Mouse (Mus musculus) heart, adult 2 months (tissue): ENCODE measurements around the gene Tnnt1. TPM values are rescaled to one million over a fixed set of nuclear protein-coding genes. Genes with fewer than 3 reads are reported as not detected.
"Not testable (repeated sequence)": the region's sequence is repeated elsewhere in the genome, so short reads cannot be mapped to it uniquely, and the experiment has no call there.

Experiments
- DNase-seq, 2 experiments: peaks; one replicate each; pipeline ENCODE4 v3.0.0; 2021
- H3K27ac ChIP-seq: fragments of 200-600 bp; 2 replicates; pipeline ENCODE4 v1.8.1; 2022
- H3K27me3 ChIP-seq: fragments of 200-500 bp; 2 replicates; pipeline ENCODE4 v1.6.1; 2012; ENCODE audit warnings: mild to moderate bottlenecking, low read length, inconsistent platforms, mixed read lengths; ENCODE audit not compliant: control insufficient read depth, insufficient read depth
- H3K36me3 ChIP-seq: fragments of 200-500 bp; 2 replicates; pipeline ENCODE4 v1.6.1; 2012; ENCODE audit warnings: low read length, inconsistent platforms; ENCODE audit not compliant: control insufficient read depth, insufficient read depth
- H3K4me1 ChIP-seq: fragments of 200-500 bp; 2 replicates; pipeline ENCODE4 v1.6.1; 2011; ENCODE audit warnings: low read length; ENCODE audit not compliant: control insufficient read depth, insufficient read depth
- H3K4me3 ChIP-seq: fragments of 200-600 bp; 2 replicates; pipeline ENCODE4 v1.8.1; 2022
- H3K79me2 ChIP-seq: fragments of 200-500 bp; replicated peaks from 2 replicates; pipeline ENCODE4 v1.6.1; 2012; ENCODE audit warnings: mild to moderate bottlenecking, inconsistent platforms, low read length, moderate library complexity, mixed read lengths; ENCODE audit not compliant: control insufficient read depth, insufficient read depth
- H3K9ac ChIP-seq: fragments of 200-500 bp; 2 replicates; pipeline ENCODE4 v1.6.1; 2012; ENCODE audit warnings: low read depth, mild to moderate bottlenecking, control low read depth, inconsistent platforms, low read length, mixed read lengths
- CTCF ChIP-seq: fragments of 200-600 bp; IDR thresholded peaks from 2 replicates; pipeline ENCODE4 v1.8.1; 2022; ENCODE audit warnings: antibody characterized with exemption, mild to moderate bottlenecking, moderate library complexity
- EP300 ChIP-seq: fragments of 200-500 bp; IDR thresholded peaks from 2 replicates; pipeline ENCODE4 v1.6.1; 2011; ENCODE audit warnings: low read depth, low read length, control low read depth; ENCODE audit not compliant: insufficient read depth
- POLR2A ChIP-seq: fragments of 200-500 bp; IDR thresholded peaks from 2 replicates; pipeline ENCODE4 v1.6.1; 2011; ENCODE audit warnings: mild to moderate bottlenecking, low read depth, low read length, control low read depth; ENCODE audit not compliant: insufficient read depth
- WGBS: fragments of 180-500 bp; shearing (Covaris S2); methylation state at CpG from one replicate; pipeline ENCODE4 v1.1.7; 2018; 5-methylcytosine and 5-hydroxymethylcytosine counted together
- intact Hi-C: fragments of 180-260 bp; cut with DNase I; formaldehyde crosslinking; loops from one replicate; pipeline ENCODE4 v1.15.1; 2025
- polyA plus RNA-seq: library from polyadenylated mRNA; depleted of rRNA; stranded (reverse); fragments of >200 nt; gene quantifications from 2 replicates; pipeline ENCODE4 v1.2.3, GENCODE M21; 2012
- total RNA-seq, 2 experiments: library from RNA; stranded (reverse); gene quantifications; 2 replicates each; pipeline ENCODE4 v1.2.3; 2021

The Tnnt1 gene
- total and polyA plus RNA-seq, 3 experiments, result 9.2 to 19.7 (median 15.6) TPM

- WGBS, result 88% methylated on average over 4 of the region's 4 CpGs
Observed at GRCm38 (mm10) chr7:4536369-4536768, 20.2 kb upstream of the Tnnt1 start.

GRCm38 (mm10) chr7:4532005-4532729, 16.0 kb upstream of the Tnnt1 start, which contains the start of gene Dnaaf3:
TSS of gene Dnaaf3 (minus strand) at chr7:4532453.
- Histone ChIP-seq H3K4me3 (peak within 1 kb of the TSS; percentile 26), H3K27ac (no peak within 1 kb of the TSS), H3K4me1 (no peaks in the 10 kb centered on the region), H3K79me2 (no peaks in the 10 kb centered on the region), H3K27me3 (no peaks in the 10 kb centered on the region), H3K9ac (no peak within 1 kb of the TSS), H3K36me3 (no peaks in the 10 kb centered on the region)
- peak in 1 of 2 experiments; percentile 72 for DNase-seq
- TF ChIP-seq CTCF (no peak), EP300 (no peak), POLR2A (no peak)
- intact Hi-C loops, result no loop called here
- WGBS, result 4% methylated on average over 28 of the region's 28 CpGs

More at GRCm38 (mm10) chr7:4536369-4536768, 20.2 kb upstream of the Tnnt1 start:
- intact Hi-C loops, result no loop called here
- H3K4me1 ChIP-seq, result no peaks in the 10 kb centered on the region
- no peak overlapping the region for H3K9ac ChIP-seq
- H3K79me2 ChIP-seq, result no peaks in the 10 kb centered on the region
- H3K27me3 ChIP-seq, result no peaks in the 10 kb centered on the region
- H3K4me3 ChIP-seq, result no peak overlapping the region
- TF ChIP-seq CTCF, result no peak
- no peak for TF ChIP-seq EP300
- TF ChIP-seq POLR2A, result no peak
- DNase-seq, result no peak
- H3K36me3 ChIP-seq, result no peaks in the 10 kb centered on the region
- H3K27ac ChIP-seq, result no peak overlapping the region

- H3K27me3 ChIP-seq, H3K36me3 ChIP-seq, H3K9ac ChIP-seq, H3K79me2 ChIP-seq, intact Hi-C loops, H3K4me3 ChIP-seq, DNase-seq, H3K27ac ChIP-seq, H3K4me1 ChIP-seq: not testable (repeated sequence)
- WGBS, result 59% methylated on average over 7 of the region's 8 CpGs
Observed at GRCm38 (mm10) chr7:4530166-4530565, 14.0 kb upstream of the Tnnt1 start.

- Histone ChIP-seq H3K4me3 (no peak overlapping the region), H3K9ac (no peak overlapping the region), H3K36me3 (no peaks in the 10 kb centered on the region), H3K27ac (no peak overlapping the region), H3K27me3 (no peaks in the 10 kb centered on the region), H3K4me1 (peaks cover 2% of the 10 kb centered on the region; the same call in 1 of the 2 replicates), H3K79me2 (no peaks in the 10 kb centered on the region)
- TF ChIP-seq CTCF, result no peak
- no peak for TF ChIP-seq POLR2A
- TF ChIP-seq EP300, result no peak
- no peak for DNase-seq
- 55% methylated on average over 18 of the region's 18 CpGs for WGBS
- intact Hi-C loops, result no loop called here
Observed at GRCm38 (mm10) chr7:4527302-4527689, 11.1 kb upstream of the Tnnt1 start.

- TF ChIP-seq POLR2A (peak; percentile 55; the same call in 1 of the 2 replicates), EP300 (peak; percentile 66), CTCF (peak; percentile 80)
- Histone ChIP-seq H3K4me1 (peaks cover 2% of the 10 kb centered on the region; the same call in 1 of the 2 replicates), H3K9ac (peak overlapping the region; percentile 64), H3K36me3 (no peaks in the 10 kb centered on the region), H3K27me3 (no peaks in the 10 kb centered on the region), H3K27ac (peak overlapping the region; percentile 64), H3K79me2 (no peaks in the 10 kb centered on the region), H3K4me3 (peak overlapping the region; percentile 36)
- intact Hi-C loops, result no loop called here
- WGBS, result 22% methylated on average over 40 of the region's 40 CpGs
- peak; percentile 82 to 85 for DNase-seq
Observed at GRCm38 (mm10) chr7:4526341-4527301, 10.4 kb upstream of the Tnnt1 start.
